Mouse (Mus musculus) liver, adult 2 months (tissue): Measurements from ENCODE around the gene Frat1. TPM values are rescaled to one million over a fixed set of nuclear protein-coding genes. Genes with fewer than 3 reads are reported as not detected.
"Not testable (repeated sequence)": the region's sequence is repeated elsewhere in the genome, so short reads cannot be mapped to it uniquely, and the experiment has no call there.

Source experiments
- DNase-seq: peaks from one replicate; pipeline ENCODE4 v3.0.0-alpha.2; 2011; ENCODE audit warnings: low read depth, low spot score; ENCODE audit errors: extremely low read depth
- H3K27ac ChIP-seq: fragments of 200-500 bp; replicated peaks from 2 replicates; pipeline ENCODE4 v1.5.1; 2012; ENCODE audit warnings: low read depth, mild to moderate bottlenecking, control low read depth, inconsistent platforms, low read length; ENCODE audit not compliant: insufficient read depth
- H3K27me3 ChIP-seq: fragments of 200-500 bp; 2 replicates; pipeline ENCODE4 v1.6.1; 2012; ENCODE audit warnings: mild to moderate bottlenecking, moderate library complexity, low read length, inconsistent platforms; ENCODE audit not compliant: control insufficient read depth, insufficient read depth
- H3K36me3 ChIP-seq: fragments of 200-500 bp; 2 replicates; pipeline ENCODE4 v1.6.1; 2012; ENCODE audit warnings: low read length, inconsistent platforms; ENCODE audit not compliant: control insufficient read depth, insufficient read depth
- H3K4me1 ChIP-seq: fragments of 200-500 bp; 2 replicates; pipeline ENCODE4 v1.6.1; 2011; ENCODE audit warnings: low read length; ENCODE audit not compliant: control insufficient read depth, insufficient read depth
- H3K4me3 ChIP-seq: fragments of 200-500 bp; 2 replicates; pipeline ENCODE4 v1.5.1; 2011; ENCODE audit warnings: low read depth, mild to moderate bottlenecking, control low read depth, low read length, moderate library complexity; ENCODE audit not compliant: insufficient read depth
- H3K79me2 ChIP-seq: fragments of 200-500 bp; 2 replicates; pipeline ENCODE4 v1.6.1; 2012; ENCODE audit warnings: inconsistent platforms, mild to moderate bottlenecking, low read length, moderate library complexity; ENCODE audit not compliant: control insufficient read depth, insufficient read depth
- H3K9ac ChIP-seq: fragments of 200-500 bp; 2 replicates; pipeline ENCODE4 v1.6.1; 2012; ENCODE audit warnings: low read depth, mild to moderate bottlenecking, control low read depth, inconsistent platforms, low read length
- CTCF ChIP-seq: fragments of 200-500 bp; IDR thresholded peaks from 2 replicates; pipeline ENCODE4 v1.5.1; 2011; ENCODE audit warnings: low read depth, low read length, control low read depth
- POLR2A ChIP-seq: fragments of 200-500 bp; IDR thresholded peaks from 2 replicates; pipeline ENCODE4 v1.6.1; 2011; ENCODE audit warnings: low read length, control low read depth; ENCODE audit not compliant: insufficient read depth; ENCODE audit errors: extremely low read depth
- WGBS: fragments of 180-500 bp; shearing (Covaris S2); methylation state at CpG from one replicate; pipeline ENCODE4 v1.1.7; 2018; 5-methylcytosine and 5-hydroxymethylcytosine counted together
- polyA plus RNA-seq: library from polyadenylated mRNA; depleted of rRNA; stranded (reverse); fragments of >200 nt; gene quantifications from 2 replicates; pipeline ENCODE4 v1.2.3, GENCODE M21; 2012
- total RNA-seq: library from RNA; depleted of rRNA; stranded (reverse); fragments of >200 nt; gene quantifications from 2 replicates; pipeline ENCODE4 v1.2.3, GENCODE M21; 2014

Gene Frat1
- total and polyA plus RNA-seq, 2 experiments, result 1.9 to 5.6 TPM

DNA sequence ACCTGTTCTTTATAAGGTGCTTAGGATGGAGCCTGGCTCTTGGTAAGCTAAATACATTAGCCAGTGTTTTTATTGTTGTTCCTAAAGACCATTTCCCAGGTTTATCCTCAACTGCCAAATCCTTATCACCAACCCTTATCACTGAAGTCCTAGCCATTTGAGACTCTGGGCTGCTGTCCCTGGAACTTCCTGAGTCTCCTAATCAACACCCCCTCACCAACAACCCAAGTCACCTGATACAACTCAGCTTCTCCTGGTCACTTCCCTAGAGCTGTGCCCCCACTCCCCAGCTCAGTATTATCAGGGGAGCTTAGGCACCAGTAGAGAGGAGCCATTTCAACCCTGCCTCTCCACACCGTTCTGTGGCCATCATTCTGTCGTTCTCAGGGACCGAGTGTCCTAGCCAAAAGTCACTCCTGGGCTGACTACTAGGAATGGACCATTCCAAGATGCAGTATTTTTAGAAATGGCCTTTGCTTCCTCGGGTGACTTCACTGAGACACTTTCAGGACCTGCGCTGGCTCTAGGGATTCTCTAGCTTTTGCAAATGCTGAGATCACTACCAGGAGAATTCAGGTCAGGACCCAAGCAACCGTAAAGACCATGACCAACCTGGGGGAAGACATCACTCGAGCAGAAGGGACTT, 11.5 kb downstream of the Frat1 start:
- no peak for DNase-seq
- 76% methylated on average over 7 of the region's 7 CpGs for WGBS
- no peak overlapping the region for H3K27ac ChIP-seq
- no peaks in the 10 kb centered on the region for H3K27me3 ChIP-seq
- no peak for TF ChIP-seq CTCF
- no peak for TF ChIP-seq POLR2A
- H3K9ac ChIP-seq, result no peak overlapping the region
- no peaks in the 10 kb centered on the region for H3K36me3 ChIP-seq
- no peaks in the 10 kb centered on the region; the same call in 1 of the 2 replicates for H3K79me2 ChIP-seq
- H3K4me3 ChIP-seq, result no peak overlapping the region
- H3K4me1 ChIP-seq, result peaks cover 14% of the 10 kb centered on the region

DNA sequence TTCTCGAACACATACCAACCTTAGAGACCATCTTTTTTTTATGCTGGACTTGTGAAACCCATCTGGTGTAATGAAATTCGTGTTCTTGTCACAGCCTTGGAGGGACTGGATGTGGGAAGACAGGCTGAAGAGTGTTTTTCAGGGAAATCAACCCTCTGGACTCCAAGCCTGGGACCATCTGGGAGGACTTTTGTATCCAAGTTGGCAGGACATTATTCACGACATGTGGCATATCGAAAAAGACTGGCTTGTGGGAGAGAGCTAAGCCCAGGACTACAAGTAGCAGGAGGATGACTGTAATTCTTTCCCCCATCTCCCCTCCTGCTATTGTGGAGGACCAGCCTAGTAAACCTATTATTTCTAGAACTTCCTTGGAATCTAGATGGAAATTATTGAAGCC, 12.4 kb downstream of the Frat1 start:
- 97% methylated on average over 4 of the region's 4 CpGs for WGBS
- Histone ChIP-seq H3K4me3 (no peak overlapping the region), H3K36me3 (no peaks in the 10 kb centered on the region), H3K27me3 (no peaks in the 10 kb centered on the region), H3K4me1 (peaks cover 14% of the 10 kb centered on the region), H3K79me2 (no peaks in the 10 kb centered on the region; the same call in 1 of the 2 replicates), H3K27ac (no peak overlapping the region), H3K9ac (no peak overlapping the region)
- TF ChIP-seq POLR2A (no peak), CTCF (no peak)
- no peak for DNase-seq

- TF ChIP-seq POLR2A (no peak), CTCF (no peak)
- Histone ChIP-seq H3K4me1 (peaks cover 9% of the 10 kb centered on the region), H3K4me3 (no peak overlapping the region), H3K36me3 (no peaks in the 10 kb centered on the region), H3K27me3 (no peaks in the 10 kb centered on the region), H3K79me2 (no peaks in the 10 kb centered on the region; the same call in 1 of the 2 replicates), H3K27ac (no peak overlapping the region), H3K9ac (no peak overlapping the region)
- DNase-seq, result no peak
- 86% methylated on average over 4 of the region's 4 CpGs for WGBS
These were observed 12.9 kb downstream of the Frat1 start for GRCm38 (mm10) chr19:41842706-41843105.

DNA sequence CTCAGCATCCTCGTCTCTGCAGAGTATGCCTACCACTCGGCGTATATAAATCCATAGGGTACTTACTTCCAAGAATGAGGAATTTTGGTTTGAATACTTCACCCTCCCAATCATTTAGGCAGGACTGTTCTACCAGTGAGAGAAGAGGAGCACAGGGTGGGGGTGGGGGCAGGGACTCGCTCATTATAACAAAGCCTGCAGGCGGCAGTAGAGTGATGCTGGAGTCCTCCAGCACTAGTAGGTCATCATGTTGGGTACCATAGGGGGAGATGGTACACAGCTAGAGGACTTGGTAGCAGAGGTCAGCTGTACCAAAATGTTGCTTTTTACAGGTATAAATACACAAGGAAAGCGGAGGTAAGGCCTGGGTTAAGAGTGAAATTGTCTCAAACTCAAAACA, 14.6 kb downstream of the Frat1 start:
- Histone ChIP-seq H3K27me3 (no peaks in the 10 kb centered on the region), H3K36me3 (no peaks in the 10 kb centered on the region), H3K4me1 (peaks cover 3% of the 10 kb centered on the region), H3K9ac (no peak overlapping the region), H3K27ac (no peak overlapping the region), H3K79me2 (no peaks in the 10 kb centered on the region; the same call in 1 of the 2 replicates), H3K4me3 (no peak overlapping the region)
- TF ChIP-seq POLR2A (no peak), CTCF (peak; percentile 10; the same call in 1 of the 2 replicates)
- DNase-seq, result no peak
- WGBS, result 90% methylated on average over 6 of the region's 6 CpGs

DNA sequence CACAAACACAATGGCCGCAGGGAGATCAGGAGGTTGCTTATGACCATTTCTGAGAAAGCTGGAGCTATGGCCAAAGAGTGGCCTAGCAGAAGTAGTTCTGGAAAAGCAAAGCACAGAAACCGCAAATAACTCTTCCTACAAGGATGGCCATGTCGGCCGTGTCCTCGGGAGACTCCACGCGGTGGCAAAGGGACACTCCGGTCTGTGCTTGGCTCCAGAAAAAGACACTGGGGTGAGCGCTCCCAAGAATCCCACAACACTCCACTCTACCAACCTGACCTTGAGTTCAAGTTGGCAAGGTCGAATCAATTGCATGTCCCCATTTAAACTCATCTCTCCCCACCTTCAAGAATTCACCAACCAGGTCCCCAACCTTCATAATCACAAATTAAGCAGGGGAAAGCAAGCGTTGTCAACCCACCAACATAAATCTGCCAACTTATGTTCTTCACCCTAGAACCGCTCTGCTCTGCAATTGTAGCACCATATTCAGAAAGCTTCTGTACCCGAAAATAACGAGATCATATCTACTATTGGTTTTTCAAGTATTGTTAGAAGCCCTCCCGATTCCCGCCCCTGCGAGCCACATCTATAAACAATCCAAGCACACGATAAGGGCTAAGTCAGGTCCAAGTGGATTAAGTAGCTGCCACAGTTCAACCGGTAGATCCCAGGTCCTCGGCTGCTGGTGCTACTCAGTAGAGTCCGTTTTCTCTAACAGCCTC, 16.8 kb downstream of the Frat1 start:
- H3K36me3 ChIP-seq, result no peaks in the 10 kb centered on the region
- peaks cover 3% of the 10 kb centered on the region for H3K4me1 ChIP-seq
- no peak for TF ChIP-seq POLR2A
- TF ChIP-seq CTCF, result peak; percentile 61
- no peaks in the 10 kb centered on the region for H3K27me3 ChIP-seq
- 8% methylated on average over 21 of the region's 21 CpGs for WGBS
- H3K4me3 ChIP-seq, result peak overlapping the region; percentile 72
- H3K27ac ChIP-seq, result no peak overlapping the region
- peak overlapping the region; percentile 88 for H3K9ac ChIP-seq
- H3K79me2 ChIP-seq, result no peaks in the 10 kb centered on the region; the same call in 1 of the 2 replicates
- peak; percentile 34 for DNase-seq

DNA sequence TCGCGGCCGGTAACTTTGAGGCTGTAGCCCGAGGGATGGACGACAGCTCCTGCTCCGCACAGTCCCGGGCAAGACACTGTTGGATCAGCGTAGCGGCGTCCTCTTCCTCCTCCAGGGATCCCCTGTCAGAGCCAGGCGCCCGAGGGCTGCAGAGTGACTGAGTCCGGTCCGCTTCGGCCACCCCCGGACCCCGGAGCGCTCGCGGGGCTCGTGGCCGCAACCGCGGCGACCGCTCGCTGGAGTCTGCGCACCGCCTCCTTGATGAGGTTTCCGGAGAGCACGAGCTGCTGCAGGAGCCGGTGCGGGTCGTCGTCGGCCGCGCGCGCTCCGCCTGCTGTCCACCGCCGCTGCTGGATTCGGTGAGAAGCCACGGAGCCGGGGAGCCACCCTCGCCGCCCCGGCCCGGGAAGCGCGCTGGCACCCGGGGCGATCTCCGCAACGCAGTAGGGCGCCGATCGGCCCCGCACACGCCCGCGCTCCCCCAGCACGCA, 17.4 kb downstream of the Frat1 start:
- peak; percentile 19 for DNase-seq
- Histone ChIP-seq H3K9ac (peak overlapping the region; percentile 88), H3K79me2 (no peaks in the 10 kb centered on the region; the same call in 1 of the 2 replicates), H3K36me3 (no peaks in the 10 kb centered on the region), H3K27me3 (no peaks in the 10 kb centered on the region), H3K4me3 (peak overlapping the region; percentile 72), H3K4me1 (peaks cover 3% of the 10 kb centered on the region), H3K27ac (peak overlapping the region; percentile 9; the same call in 1 of the 2 replicates)
- WGBS, result 1% methylated on average over 64 of the region's 64 CpGs
- TF ChIP-seq POLR2A, result no peak

DNA sequence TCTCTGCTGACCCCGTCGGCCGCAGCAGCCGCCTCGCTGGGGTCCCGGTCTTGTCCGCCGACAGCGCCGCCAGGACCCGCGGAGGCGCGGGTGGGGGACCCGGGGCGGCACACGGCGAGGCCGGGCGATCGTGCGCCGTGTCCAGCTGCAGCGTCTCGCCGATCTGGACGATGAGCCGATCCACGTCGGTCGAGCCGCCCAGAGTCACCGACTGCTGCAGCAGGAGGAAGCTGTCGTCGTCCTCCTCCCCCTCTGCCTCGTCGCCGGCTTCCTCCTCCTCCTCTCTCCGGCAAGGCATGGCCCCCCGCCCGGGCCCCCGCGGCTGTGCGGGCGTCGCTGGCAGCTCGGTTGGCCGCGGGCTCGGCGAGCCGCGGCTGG, 17.8 kb downstream of the Frat1 start:
- H3K79me2 ChIP-seq, DNase-seq, H3K4me1 ChIP-seq, H3K36me3 ChIP-seq, H3K27me3 ChIP-seq: not testable (repeated sequence)
- peak overlapping the region; percentile 72 for H3K4me3 ChIP-seq
- under 1% methylated on average over 42 of the region's 53 CpGs for WGBS
- peak overlapping the region; percentile 88 for H3K9ac ChIP-seq
- peak overlapping the region; percentile 9; the same call in 1 of the 2 replicates for H3K27ac ChIP-seq
